Mouse (Mus musculus): Measurements from ENCODE around the gene Gatad2b.
"Not testable (repeated sequence)": the region's sequence is repeated elsewhere in the genome, so short reads cannot be mapped to it uniquely, and the experiment has no call there.

Gene Gatad2b

DNA sequence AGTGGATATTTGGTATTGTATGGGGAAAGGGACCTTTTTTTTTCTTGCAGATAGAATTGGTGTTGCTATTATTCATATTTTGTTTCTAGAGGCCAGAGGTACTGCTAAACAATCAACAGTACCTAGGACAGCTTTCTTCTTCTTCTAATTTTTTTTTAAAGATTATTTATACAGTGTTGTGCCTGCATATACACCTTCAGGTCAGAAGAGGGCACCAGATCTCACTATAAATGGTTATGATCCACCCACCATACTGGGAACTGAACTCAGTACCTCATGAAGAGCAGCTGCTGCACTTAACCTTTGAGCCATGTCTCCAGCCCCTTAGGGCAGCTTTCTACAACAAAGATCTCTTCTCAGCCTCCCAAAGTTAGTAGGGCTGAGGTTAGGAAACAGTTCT is 20.4 kb downstream of the Gatad2b start:
- DNase-seq, result no peak

DNA sequence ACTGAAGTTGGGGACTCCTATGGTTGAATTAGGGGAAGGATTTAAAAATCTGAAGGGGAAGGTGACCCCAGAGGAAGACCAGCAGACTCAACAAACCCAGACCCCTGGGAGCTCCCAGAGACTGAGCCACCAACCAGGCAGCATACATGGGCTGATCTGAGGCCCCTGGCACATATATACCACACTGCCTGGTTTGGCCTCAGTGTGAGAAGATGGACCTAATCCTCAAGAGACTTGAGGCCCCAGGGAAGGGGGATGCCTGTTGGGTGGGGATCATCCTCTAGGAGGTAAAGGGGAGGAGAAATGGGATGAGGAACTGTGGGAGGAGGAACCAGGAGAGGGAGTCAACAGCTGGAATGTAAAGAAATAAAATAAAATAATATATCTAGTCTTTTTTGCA is 21.3 kb downstream of the Gatad2b start:
- DNase-seq, result no peak

GRCm38 (mm10) chr3:90322289-90322688 is 29.3 kb downstream of the Gatad2b start:
- DNase-seq, result no peak

GRCm38 (mm10) chr3:90323119-90323518 is 30.1 kb downstream of the Gatad2b start:
- DNase-seq, result peak; percentile 72 to 84

GRCm38 (mm10) chr3:90332485-90332884 is 39.5 kb downstream of the Gatad2b start:
- no peak for DNase-seq

DNA sequence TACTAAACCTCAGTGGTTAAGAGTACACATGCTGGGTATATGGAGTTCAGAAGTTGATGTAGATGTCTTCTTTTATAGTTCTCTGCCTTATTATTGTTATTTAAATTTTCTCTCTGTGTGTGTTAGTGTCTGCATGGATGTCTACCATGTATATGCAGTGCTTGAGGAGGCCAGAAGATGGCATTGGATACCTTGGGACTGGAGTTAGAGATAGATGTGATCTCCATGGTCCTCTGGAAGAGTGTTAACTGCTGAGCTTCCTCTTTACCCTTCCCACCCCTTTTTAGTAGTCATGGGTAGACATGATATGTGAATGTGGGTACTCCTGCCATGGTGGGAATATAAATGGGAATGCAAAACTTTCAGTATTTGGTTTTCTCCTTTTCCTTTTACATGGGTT is 42.5 kb downstream of the Gatad2b start:
- no peak for DNase-seq

GRCm38 (mm10) chr3:90338190-90338589 is 45.2 kb downstream of the Gatad2b start:
- no peak for DNase-seq

DNA sequence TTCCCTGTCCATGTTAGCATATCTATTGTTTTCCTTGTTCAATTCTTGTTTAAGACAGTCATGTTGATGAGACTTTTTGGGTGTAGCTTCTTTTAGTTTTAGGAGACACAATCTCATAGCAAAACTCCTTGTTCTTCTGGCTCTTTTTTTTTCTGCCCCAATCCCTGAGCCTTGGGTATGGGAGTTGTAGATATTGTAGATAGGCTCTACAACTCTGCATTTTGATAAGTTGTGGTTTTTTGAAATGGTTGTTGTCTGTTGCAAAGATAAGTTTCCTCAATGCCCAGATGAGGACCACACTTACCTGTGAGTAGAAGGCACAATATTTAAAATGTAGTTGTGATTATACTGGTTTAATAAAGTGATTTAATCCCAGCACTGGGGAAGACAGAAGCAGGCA is 47.2 kb downstream of the Gatad2b start:
- DNase-seq, result no peak

DNA sequence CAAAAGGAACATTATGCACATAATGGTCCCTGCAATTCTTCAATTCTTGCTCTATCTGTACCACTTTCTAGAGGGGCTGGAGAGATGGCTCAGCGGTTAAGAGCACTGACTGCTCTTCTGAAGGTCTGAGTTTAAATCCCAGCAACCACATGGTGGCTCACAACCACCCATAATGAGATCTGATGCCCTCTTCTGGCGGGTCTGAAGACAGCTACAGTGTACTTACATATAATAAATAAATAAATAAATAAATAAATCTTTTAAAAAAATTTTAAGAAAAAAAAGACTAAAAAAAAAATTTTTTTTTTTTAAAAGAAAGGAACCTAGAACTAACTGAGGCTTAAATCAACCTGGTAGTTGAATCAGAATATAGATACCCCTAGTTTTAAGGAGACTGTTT is 49.9 kb downstream of the Gatad2b start:
- DNase-seq, result not testable (repeated sequence)

GRCm38 (mm10) chr3:90347847-90348246 is 54.9 kb downstream of the Gatad2b start:
- DNase-seq, result no peak

GRCm38 (mm10) chr3:90357959-90358358 is 65.0 kb downstream of the Gatad2b start:
- no peak for DNase-seq

GRCm38 (mm10) chr3:90359230-90359629 is 66.3 kb downstream of the Gatad2b start:
- no peak for DNase-seq

GRCm38 (mm10) chr3:90361476-90361875 is 68.5 kb downstream of the Gatad2b start:
- DNase-seq, result no peak

DNA sequence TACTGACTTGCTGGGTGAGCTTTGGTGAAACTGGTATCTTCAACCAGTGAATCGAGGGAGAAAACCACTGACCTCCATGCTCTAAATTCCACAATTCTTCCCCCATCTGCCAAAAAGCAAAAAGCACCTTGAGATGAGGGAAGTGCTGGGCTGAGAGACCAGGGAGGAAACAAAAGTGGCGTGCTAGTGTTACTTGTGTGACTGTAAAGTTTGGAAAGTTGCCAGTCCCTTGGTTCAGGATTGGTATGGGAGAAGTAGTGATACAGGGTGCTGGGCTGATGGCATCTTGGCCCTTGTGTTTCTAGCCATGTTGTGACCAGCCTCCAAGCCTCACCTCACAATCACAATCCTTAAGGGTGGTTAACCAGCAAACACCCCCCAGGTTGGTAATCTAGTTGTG is 69.4 kb downstream of the Gatad2b start:
- no peak for DNase-seq

DNA sequence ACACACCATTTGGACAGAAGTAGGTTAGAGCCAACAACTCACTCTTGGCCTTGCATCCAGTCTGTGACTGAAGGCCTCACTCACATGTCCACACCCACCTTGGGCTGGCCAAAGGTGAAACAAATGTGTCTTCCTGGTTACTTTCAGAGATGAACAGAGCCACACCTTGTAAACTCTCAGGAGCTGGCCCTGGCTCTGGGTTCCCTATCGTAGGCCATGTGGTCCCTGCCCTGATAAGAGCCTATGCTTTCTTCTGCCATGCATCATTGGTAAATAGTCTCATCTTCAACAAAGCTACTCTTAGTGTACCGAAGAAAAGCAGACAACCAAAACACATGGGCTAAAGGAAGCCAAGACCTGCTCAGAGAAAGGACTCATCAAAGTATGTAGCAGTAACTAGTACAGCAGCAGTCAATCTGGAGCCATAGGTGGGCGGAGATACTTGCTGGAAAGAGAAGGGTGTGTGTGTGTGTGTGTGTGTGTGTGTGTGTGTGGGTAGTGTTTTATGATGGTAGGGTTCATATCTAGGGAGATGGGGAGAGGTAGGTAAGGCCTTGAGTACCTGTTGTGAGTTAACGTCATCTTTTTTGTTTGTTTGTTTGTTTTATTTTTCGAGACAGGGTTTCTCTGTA is 74.1 kb downstream of the Gatad2b start:
- DNase-seq, result no peak

DNA sequence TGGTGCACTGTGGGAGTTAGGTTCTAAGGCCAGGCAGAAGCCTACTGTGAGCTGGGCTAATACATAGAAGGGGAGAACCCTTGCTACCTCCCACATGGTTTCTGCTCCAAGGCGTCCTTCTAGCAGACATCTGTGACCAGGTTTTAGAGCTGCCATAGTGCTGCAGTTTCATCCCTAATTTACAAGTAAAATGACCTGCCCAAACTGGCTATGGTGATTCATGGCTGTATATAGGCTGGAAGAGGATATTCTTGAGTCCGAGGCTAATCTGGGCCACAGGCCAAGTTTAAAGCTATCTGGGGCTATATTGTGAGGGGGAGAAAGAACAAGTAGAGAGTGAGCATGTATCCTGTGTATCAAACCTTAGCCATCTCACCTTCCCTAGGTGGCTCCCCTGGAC is 76.1 kb downstream of the Gatad2b start:
- DNase-seq, result no peak

DNA sequence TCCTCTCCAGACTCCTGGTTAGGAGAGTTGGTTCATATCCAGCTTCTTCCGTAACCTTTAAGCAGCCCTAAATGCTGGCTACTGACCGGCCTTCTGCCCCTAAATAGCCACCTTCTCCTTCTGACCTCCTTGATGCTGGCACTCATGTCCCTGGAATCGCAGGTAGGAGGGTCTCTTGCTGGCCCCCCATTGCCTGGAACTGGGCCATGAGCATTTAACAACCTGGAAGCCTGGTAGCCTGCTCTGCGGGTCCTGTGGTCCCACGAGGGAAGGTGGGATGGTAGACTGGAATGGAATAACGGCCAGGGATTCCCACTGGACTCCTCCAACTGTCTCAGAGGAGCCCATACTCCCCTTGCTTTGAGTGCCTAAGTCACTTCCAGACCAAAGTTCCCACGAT is 78.9 kb downstream of the Gatad2b start:
- no peak for DNase-seq

DNA sequence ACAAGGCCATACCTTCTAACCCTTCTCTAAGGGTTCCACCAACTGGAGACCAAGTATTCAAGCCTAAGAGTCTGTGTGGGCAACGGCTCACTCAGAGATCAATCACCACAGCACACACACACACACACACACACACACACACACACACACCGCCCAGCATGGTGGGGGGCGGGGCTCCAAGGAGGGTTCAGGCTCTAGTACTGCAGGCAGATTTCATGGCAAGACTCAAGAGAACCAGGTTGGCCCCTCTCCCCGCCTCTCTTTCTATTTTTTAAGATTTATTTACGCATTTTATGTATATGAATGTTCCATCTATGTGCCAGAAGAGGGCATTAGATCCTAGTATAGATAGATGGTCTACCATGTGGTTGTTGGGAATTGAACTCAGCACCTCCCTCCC is 79.8 kb downstream of the Gatad2b start:
- no peak for DNase-seq

GRCm38 (mm10) chr3:90373432-90374028 is 80.6 kb downstream of the Gatad2b start:
- peak; percentile 66 to 83 for DNase-seq

DNA sequence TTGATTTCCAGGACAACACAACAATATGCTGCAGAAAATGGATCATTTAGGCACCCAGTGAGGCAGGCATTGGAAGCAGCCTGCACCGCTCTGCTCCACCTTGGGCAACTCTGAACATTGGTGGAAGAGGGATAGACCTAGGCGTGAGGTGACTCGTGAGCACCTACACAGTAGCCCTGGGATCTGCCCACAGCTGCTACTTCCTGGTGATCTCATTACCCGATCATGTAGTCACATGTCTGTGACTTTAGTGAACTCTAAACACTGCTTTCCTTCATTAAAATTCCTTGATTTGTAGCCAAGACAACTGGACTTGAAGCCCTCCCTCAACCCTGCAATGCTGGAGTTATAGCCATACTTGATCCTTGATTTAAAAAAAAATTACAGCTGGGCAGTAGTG is 81.4 kb downstream of the Gatad2b start:
- no peak for DNase-seq

DNA sequence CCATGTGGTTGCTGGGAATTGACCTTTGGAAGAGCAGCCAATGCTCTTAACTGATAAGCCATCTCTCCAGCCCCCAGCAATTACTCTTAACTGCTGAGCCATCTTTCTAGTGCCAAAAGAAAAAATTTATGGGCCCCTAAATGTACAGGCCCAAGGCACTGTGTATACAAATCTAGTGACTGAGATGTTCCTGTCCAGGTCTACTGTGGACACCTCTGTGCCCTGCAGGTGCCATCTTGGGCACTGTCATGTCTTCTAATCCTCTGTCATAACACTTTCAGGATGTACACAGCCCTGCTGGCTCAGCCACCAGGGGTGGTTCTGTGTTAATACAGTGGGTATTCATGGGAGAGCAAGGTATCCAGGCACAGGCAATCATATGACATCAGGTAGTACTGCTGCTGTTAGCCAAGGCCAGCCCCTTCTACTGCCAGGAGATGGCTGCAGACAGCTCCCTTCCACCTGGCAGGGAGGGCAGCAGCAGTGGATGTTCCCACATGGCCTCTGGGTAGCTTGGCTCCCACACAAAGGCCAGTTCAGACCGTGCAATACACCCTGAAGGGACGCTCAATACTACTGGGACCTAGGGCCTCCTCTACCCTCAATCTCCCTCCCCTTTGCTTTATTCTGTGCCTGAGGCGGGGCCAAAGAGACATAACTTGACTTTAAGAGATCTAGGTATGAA is 82.7 kb downstream of the Gatad2b start:
- no peak for DNase-seq

- no peak for DNase-seq
Observed at GRCm38 (mm10) chr3:90376247-90376585, 83.2 kb downstream of the Gatad2b start.

DNA sequence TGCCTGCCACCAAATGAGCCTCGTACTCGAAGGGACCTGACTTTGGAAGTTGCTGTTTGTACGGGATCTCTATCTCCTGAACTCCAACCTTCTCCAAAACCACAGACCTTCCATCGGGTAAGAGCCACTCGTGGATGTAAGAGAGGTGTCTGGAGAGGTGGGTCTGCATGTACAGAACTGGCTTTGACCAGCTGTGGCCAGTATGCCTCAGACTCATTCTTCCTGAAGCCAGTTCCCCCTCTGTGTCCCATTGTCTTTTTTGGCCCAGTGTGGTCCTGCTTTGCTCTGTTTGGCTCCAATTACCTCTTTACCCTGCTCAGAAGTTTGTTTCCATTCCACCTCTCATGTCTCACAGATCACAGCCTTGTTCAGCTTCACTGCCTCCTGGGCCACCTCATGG is 85.5 kb downstream of the Gatad2b start:
- no peak for DNase-seq

DNA sequence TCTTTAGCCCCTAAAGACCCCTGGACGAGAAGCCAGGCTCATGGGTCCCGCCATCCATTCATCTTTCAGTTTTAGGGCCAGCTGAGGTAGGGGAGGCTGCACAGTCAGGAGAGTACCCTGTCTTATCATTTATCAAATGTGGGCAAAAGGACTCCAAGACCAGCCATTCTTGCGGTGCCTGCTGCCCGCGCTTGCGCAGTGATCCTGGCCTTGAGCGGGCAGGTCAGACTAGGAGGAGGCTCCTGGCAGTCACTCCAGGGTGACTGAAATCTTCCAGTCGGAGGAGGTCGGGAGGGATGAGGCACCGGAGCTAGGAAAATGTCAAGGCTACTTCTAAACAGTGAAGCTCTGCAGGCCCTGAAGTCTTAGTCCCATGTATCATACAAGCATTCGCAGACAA is 88.7 kb downstream of the Gatad2b start:
- DNase-seq, result no peak

- DNase-seq, result peak; percentile 28 to 53
Observed at GRCm38 (mm10) chr3:90383690-90384089, 90.7 kb downstream of the Gatad2b start.

Measured in lung, adult 18-20 months (tissue).